Comparison of ENCODE assay signal across 15 mouse cellular contexts in genomic region chr7:75265241-75265640, GRCm38 (mm10). TPM values are rescaled to one million over a fixed set of nuclear protein-coding genes. Genes with fewer than 3 reads are reported as not detected.
DNase-seq lines count a peak whose midpoint lies in the region; ATAC-seq lines count a peak whose summit lies in the region.
"Had no signal": no experiment of that assay in that cellular context is flagged by ENCODE, and none has a peak within 500 bp of the region (broad histone marks: within the 10 kb centered on the region; RNA-seq: fewer than 3 reads in every experiment).

No protein-coding gene starts in this region.

- WGBS in hindbrain, embryonic 16.5 days = 59% methylated on average over 4 of the region's 4 CpGs

- no peaks in the 10 kb centered on the region for H3K27me3 ChIP-seq in hindbrain, embryonic 16.5 days (replicated peaks; ENCODE audit: control insufficient read depth, insufficient read depth, low read length)
- H3K27me3 ChIP-seq: embryonic facial prominence, embryonic 12.5 days; limb, embryonic 13.5 days; lung, embryonic 15.5 days; midbrain, embryonic 13.5 days had no signal

- H3K4me1 ChIP-seq in hindbrain, embryonic 16.5 days (ENCODE audit: control insufficient read depth, insufficient read depth, low read depth, low read length) = no peaks in the 10 kb centered on the region; the same call in 1 of the 2 replicates
- H3K4me1 ChIP-seq: embryonic facial prominence, embryonic 12.5 days; lung, embryonic 15.5 days had no signal

- no peak overlapping the region for H3K4me3 ChIP-seq in hindbrain, embryonic 16.5 days (ENCODE audit: low read length)
- H3K4me3 ChIP-seq: embryonic facial prominence, embryonic 12.5 days; limb, embryonic 13.5 days; lung, embryonic 15.5 days; midbrain, embryonic 13.5 days had no signal

- ATAC-seq in hindbrain, embryonic 16.5 days = peak; percentile 91
- ATAC-seq in CD4-positive, CD25-positive, alpha-beta regulatory T cell, adult 4 months = no peak
- ATAC-seq: midbrain, embryonic 13.5 days had no signal

- no peak overlapping the region for H3K4me2 ChIP-seq in hindbrain, embryonic 16.5 days (ENCODE audit: low read length)
- H3K4me2 ChIP-seq: embryonic facial prominence, embryonic 12.5 days; limb, embryonic 13.5 days; lung, embryonic 15.5 days; midbrain, embryonic 13.5 days had no signal

- H3K9ac ChIP-seq in hindbrain, embryonic 16.5 days (ENCODE audit: low read depth, low read length) = no peak overlapping the region
- H3K9ac ChIP-seq: embryonic facial prominence, embryonic 12.5 days; limb, embryonic 13.5 days; lung, embryonic 15.5 days; midbrain, embryonic 13.5 days had no signal

- no peaks in the 10 kb centered on the region for H3K9me3 ChIP-seq in hindbrain, embryonic 16.5 days (ENCODE audit: control insufficient read depth, low read length)
- H3K9me3 ChIP-seq: embryonic facial prominence, embryonic 12.5 days; limb, embryonic 13.5 days; lung, embryonic 15.5 days; midbrain, embryonic 13.5 days had no signal

- no peaks in the 10 kb centered on the region for H3K36me3 ChIP-seq in hindbrain, embryonic 16.5 days (ENCODE audit: control insufficient read depth, insufficient read depth, low read length)
- H3K36me3 ChIP-seq: embryonic facial prominence, embryonic 12.5 days; limb, embryonic 13.5 days; lung, embryonic 15.5 days; midbrain, embryonic 13.5 days had no signal

- H3K27ac ChIP-seq in hindbrain, embryonic 16.5 days (ENCODE audit: low read depth, low read length) = no peak overlapping the region
- H3K27ac ChIP-seq: embryonic facial prominence, embryonic 12.5 days; limb, embryonic 13.5 days; lung, embryonic 15.5 days; midbrain, embryonic 13.5 days had no signal

- peak; percentile 50 for DNase-seq in layer of hippocampus, adult 11-12 months (ENCODE audit: low spot score)
- DNase-seq in layer of hippocampus, adult 9-10 months (ENCODE audit: low spot score) = no peak
- peak; percentile 82 for DNase-seq in cerebellum, adult 8-10 months
- DNase-seq in retina, embryonic 14.5 days (ENCODE audit: low spot score) = peak; percentile 31
- no peak for DNase-seq in ovary, postnatal 14 days (ENCODE audit: low spot score)
- DNase-seq in heart, postnatal 4 days = no peak
- DNase-seq: gastrocnemius, postnatal 36 days; kidney, postnatal 10 days had no signal

RNA-seq across cellular contexts. Expression of gene Sv2b, which starts 43.8 kb away (rescaled TPM):
- 20.4 and 23.5 TPM in 2 replicates for polyA plus RNA-seq in hindbrain, embryonic 16.5 days (2015; fragmentation: Nextera tagmentation; extraction: Ambion mirVana)
- polyA plus RNA-seq in CD4-positive, CD25-positive, alpha-beta regulatory T cell, adult 4 months (2017; shearing (Covaris generic)) = not detected
- total RNA-seq in heart, postnatal 4 days (2021) = under 1 TPM; 0.36 to 0.61 TPM
- total RNA-seq: hematopoietic stem cell, adult 5-6 weeks had no signal

Comparison
In these comparisons a context has a peak if more than half of its experiments do, and no peak if none do; other contexts are left out.
1. DNase-seq: peak in layer of hippocampus, adult 11-12 months (single experiment), cerebellum, adult 8-10 months (single experiment) and retina, embryonic 14.5 days (single experiment); none in layer of hippocampus, adult 9-10 months (single experiment), ovary, postnatal 14 days (single experiment) and heart, postnatal 4 days (single experiment).
2. RNA of gene Sv2b, which starts 43.8 kb away (polyA plus RNA-seq): 20.4 to 23.5 TPM in hindbrain, embryonic 16.5 days; not detected in CD4-positive, CD25-positive, alpha-beta regulatory T cell, adult 4 months; every median in the first group is over 10 times any median in the second.